Mouse (Mus musculus): Measurements from ENCODE around the gene Btbd35f19.
"Not testable (repeated sequence)": the region's sequence is repeated elsewhere in the genome, so short reads cannot be mapped to it uniquely, and the experiment has no call there.

Btbd35f19 gene

GRCm38 (mm10) chrX:31383818-31384217 is at the start of gene Btbd35f19:
Gene Btbd35f19 (minus strand): TSS chrX:31383918.
- DNase-seq = not testable (repeated sequence)

GRCm38 (mm10) chrX:31341924-31342323 is 41.8 kb downstream of the Btbd35f19 start:
- DNase-seq = not testable (repeated sequence)

- not testable (repeated sequence) for DNase-seq
Measured at GRCm38 (mm10) chrX:31336154-31336553, 47.6 kb downstream of the Btbd35f19 start, which contains the start of gene Btbd35f26. Gene Btbd35f26 (plus strand): TSS chrX:31336454.

All from right cerebral cortex, postnatal 14 days (tissue).